ENCODE assay signal across 25 mouse cellular contexts in the genomic region with DNA sequence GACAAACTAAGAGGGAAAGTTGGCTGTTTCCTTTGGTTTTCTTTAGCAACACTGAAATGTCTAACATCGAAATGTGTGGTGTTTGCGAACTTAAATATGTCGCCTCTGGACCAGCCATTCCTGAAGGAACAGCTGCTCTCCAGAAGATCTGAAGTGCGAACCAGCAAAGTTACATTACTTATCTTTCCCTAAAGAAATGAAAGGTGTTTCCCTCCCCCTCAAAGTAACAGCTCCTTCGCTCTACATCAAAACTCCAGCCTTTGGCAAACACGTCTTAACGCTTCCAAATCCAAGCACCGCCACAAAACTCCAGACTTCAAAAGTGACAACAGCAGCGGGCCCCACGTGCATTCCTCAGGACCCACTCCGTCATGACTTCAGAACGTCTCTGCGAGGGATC. TPM values are rescaled to one million over a fixed set of nuclear protein-coding genes. Genes with fewer than 3 reads are reported as not detected.
DNase-seq lines count a peak whose midpoint lies in the region; ATAC-seq lines count a peak whose summit lies in the region.
"Had no signal": no experiment of that assay in that cellular context is flagged by ENCODE, and none has a peak within 500 bp of the region (broad histone marks: within the 10 kb centered on the region; RNA-seq: fewer than 3 reads in every experiment).

No protein-coding gene starts in this region.

- H3K27me3 ChIP-seq in midbrain, embryonic 15.5 days (replicated peaks): no peaks in the 10 kb centered on the region
- H3K27me3 ChIP-seq: heart, embryonic 12.5 days had no signal

- no peak overlapping the region for H3K27ac ChIP-seq in midbrain, embryonic 15.5 days
- H3K27ac ChIP-seq: forebrain, embryonic 10.5 days; hindbrain, postnatal 0 days; liver, embryonic 14.5 days had no signal

- no peak overlapping the region for H3K4me2 ChIP-seq in midbrain, embryonic 15.5 days
- H3K4me2 ChIP-seq: heart, embryonic 12.5 days; lung, embryonic 14.5 days had no signal

- ATAC-seq in midbrain, embryonic 15.5 days (replicated peaks): no peak
- ATAC-seq: hindbrain, postnatal 0 days; intestine, embryonic 16.5 days; midbrain, embryonic 16.5 days had no signal

- H3K9me3 ChIP-seq in midbrain, embryonic 15.5 days: no peaks in the 10 kb centered on the region
- H3K9me3 ChIP-seq: forebrain, embryonic 10.5 days; heart, embryonic 12.5 days had no signal

- H3K9ac ChIP-seq in midbrain, embryonic 15.5 days: no peak overlapping the region
- H3K9ac ChIP-seq: heart, embryonic 12.5 days; liver, embryonic 14.5 days; lung, embryonic 14.5 days had no signal

- no peaks in the 10 kb centered on the region for H3K36me3 ChIP-seq in midbrain, embryonic 15.5 days (replicated peaks)
- H3K36me3 ChIP-seq: forebrain, embryonic 10.5 days; heart, embryonic 12.5 days had no signal

- DNase-seq in heart, adult 11 months: peak; percentile 61
- no peak for DNase-seq in heart, postnatal 4 days
- peak; percentile 25 to 46 for DNase-seq in left cerebral cortex, adult 18-20 months (ENCODE audit: low spot score in 2 of 2)
- peak; percentile 22 to 40 for DNase-seq in right cerebral cortex, adult 2 months (ENCODE audit: low spot score in 2 of 2)
- no peak for DNase-seq in layer of hippocampus, postnatal 14 days (ENCODE audit: low spot score in 2 of 2)
- no peak for DNase-seq in cerebellum, postnatal 10 days
- DNase-seq: adrenal gland, postnatal 36 days; cerebellum, adult 11 months; cerebellum, adult 9-11 months; gastrocnemius, postnatal 14 days; heart, adult 18-20 months; heart, postnatal 10 days; kidney, postnatal 36 days; lung, embryonic 14.5 days; lung, postnatal 36 days; thymus, adult 2 months; thymus, postnatal 4 days had no signal

- H3K4me1 ChIP-seq in midbrain, embryonic 15.5 days: no peaks in the 10 kb centered on the region
- H3K4me1 ChIP-seq: forebrain, embryonic 10.5 days had no signal

- H3K4me3 ChIP-seq in midbrain, embryonic 15.5 days: no peak overlapping the region
- H3K4me3 ChIP-seq: forebrain, embryonic 10.5 days; heart, embryonic 12.5 days; myocyte had no signal

- WGBS in midbrain, embryonic 15.5 days: 86% methylated on average over 13 of the region's 13 CpGs

RNA-seq across cellular contexts. Expression of a gene that starts 50.9 kb away (rescaled TPM):
- 10 to 100 TPM; 34.3 TPM for total RNA-seq in heart, postnatal 4 days (2021)
- 10 to 100 TPM; 56.3 to 61.4 TPM for total RNA-seq in left cerebral cortex, adult 18-20 months (2021)
- 100 to 1,000 TPM; 113 to 120 TPM for total RNA-seq in layer of hippocampus, postnatal 14 days (2021)
- 13.8 and 14.2 TPM in 2 replicates for polyA plus RNA-seq in midbrain, embryonic 15.5 days (2015; fragmentation: Nextera tagmentation; extraction: Ambion mirVana)

Comparison
In these comparisons a context has a peak if more than half of its experiments do, and no peak if none do; other contexts are left out.
1. DNase-seq: peak in heart, adult 11 months (single experiment), left cerebral cortex, adult 18-20 months (2 of 2) and right cerebral cortex, adult 2 months (2 of 2); none in heart, postnatal 4 days (single experiment), layer of hippocampus, postnatal 14 days (0 of 2) and cerebellum, postnatal 10 days (0 of 2).